Mouse (Mus musculus): ENCODE measurements around the gene Adamts14. TPM values are rescaled to one million over a fixed set of nuclear protein-coding genes. Genes with fewer than 3 reads are reported as not detected.

The Adamts14 gene
- polyA plus RNA-seq, 1 experiment from 2014 or later: 0.31 TPM

DNA sequence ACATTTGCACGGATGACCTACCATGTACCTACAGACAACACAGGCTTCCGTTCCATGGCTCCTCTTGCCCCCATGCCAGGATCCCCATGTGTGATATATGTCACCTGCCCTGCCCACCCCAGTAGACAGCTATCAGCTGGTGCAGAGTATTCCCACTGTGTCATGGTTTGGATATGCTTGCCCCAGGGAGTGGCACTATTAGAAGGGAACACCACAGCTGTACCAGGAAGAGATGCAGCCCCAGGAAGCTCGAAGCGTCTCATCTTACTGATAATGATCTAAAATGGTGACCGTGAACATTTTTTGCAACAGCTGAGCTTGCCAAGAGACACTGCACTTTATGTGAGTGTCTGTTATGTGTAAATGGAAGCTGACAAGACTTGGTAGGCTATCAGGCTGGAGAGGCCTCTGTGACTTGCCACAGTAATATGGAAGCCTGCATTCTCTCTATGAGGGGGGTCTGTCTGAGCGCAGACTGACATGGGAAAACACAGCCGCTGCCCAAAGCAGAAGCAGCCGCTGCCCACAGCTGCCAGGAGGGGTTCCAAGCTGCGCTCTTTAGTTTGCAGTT lies 65.0 kb downstream of the Adamts14 start:
- DNase-seq (ENCODE audit: low spot score, missing footprints): no peak
- WGBS: 89% methylated on average over 9 of the region's 9 CpGs

DNA sequence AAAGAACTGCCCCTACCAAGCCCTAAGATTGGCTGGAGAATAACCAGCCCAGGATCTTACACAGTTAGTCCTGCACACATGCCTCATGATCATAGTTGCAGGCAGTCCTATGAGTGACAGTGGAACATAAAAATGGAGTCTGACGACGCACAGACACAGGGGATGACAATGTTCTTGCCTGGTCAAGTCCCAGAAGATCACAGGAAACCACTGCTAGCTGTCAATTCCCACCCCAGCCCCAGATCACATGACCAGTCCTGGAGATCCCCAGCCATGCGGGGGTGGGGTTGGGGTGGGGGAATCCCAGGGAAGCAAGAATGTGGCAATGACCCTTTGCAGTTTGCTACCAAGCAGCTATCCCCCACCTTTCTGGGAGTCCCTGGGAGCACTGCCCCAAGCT lies 69.3 kb downstream of the Adamts14 start:
- no peaks in the 10 kb centered on the region for H3K9me3 ChIP-seq (ENCODE audit: control insufficient read depth, low read length)
- H3K4me2 ChIP-seq: no peak overlapping the region
- H3K4me3 ChIP-seq (ENCODE audit: low read depth, low read length): no peak overlapping the region
- peaks cover 10% of the 10 kb centered on the region for H3K4me1 ChIP-seq (ENCODE audit: control insufficient read depth, insufficient read depth, low read length)
- H3K27ac ChIP-seq (ENCODE audit: low read depth, low read length): no peak overlapping the region
- 77% methylated on average over 3 of the region's 3 CpGs for WGBS
- H3K27me3 ChIP-seq (ENCODE audit: control insufficient read depth, insufficient read depth, low read length): no peaks in the 10 kb centered on the region; the same call in none of the 2 replicates
- H3K9ac ChIP-seq (ENCODE audit: low read length): no peak overlapping the region
- H3K36me3 ChIP-seq (ENCODE audit: control insufficient read depth, insufficient read depth, low read length): no peaks in the 10 kb centered on the region
- ATAC-seq (ENCODE audit: low FRiP score) (no peak), DNase-seq (ENCODE audit: low spot score, missing footprints) (no peak)

More for the DNA sequence above, 65.0 kb downstream of the Adamts14 start:
- H3K4me2 ChIP-seq: no peak overlapping the region
- no peak overlapping the region for H3K9ac ChIP-seq (ENCODE audit: low read length)
- H3K4me1 ChIP-seq (ENCODE audit: control insufficient read depth, insufficient read depth, low read length): no peaks in the 10 kb centered on the region
- ATAC-seq (ENCODE audit: low FRiP score): no peak
- H3K27ac ChIP-seq (ENCODE audit: low read depth, low read length): no peak overlapping the region
- peaks cover under 1% of the 10 kb centered on the region; the same call in 1 of the 2 replicates for H3K27me3 ChIP-seq (ENCODE audit: control insufficient read depth, insufficient read depth, low read length)
- no peak overlapping the region for H3K4me3 ChIP-seq (ENCODE audit: low read depth, low read length)
- no peaks in the 10 kb centered on the region for H3K9me3 ChIP-seq (ENCODE audit: control insufficient read depth, low read length)
- H3K36me3 ChIP-seq (ENCODE audit: control insufficient read depth, insufficient read depth, low read length): no peaks in the 10 kb centered on the region

DNA sequence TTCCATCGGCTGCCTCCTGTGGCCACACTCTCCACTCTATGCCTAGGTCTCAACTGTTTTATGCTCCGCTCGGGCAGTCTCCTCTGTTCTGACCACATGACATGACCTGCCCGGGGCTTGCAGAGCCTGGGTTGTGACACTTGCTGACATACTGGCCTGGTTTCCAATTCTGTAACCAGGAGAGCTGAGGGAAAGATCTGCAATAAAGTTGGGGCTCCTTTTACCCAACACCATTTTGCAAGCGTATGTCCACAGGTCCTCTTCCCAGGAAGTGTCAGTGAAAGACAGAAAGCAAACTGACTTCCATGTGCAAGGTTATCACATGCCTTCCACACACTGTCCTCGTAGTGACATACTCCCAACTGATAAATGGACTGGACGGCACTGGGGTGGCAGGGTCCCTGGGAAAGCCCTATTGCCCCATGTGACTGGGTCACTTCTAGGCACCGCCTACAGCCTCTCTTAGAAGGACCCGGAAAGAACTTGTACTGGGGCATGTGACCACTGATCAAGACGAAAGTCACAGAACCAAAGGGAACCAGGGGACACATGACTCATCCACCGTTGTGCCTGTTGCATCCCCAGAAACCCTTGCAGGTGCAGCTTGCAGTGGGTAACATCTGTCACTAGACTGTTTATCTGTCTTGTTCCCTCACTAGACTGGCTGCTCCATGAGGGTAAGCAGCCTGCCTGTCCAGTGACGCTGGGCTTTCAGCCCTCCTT lies 71.5 kb downstream of the Adamts14 start:
- no peak overlapping the region for H3K4me2 ChIP-seq
- H3K9me3 ChIP-seq (ENCODE audit: control insufficient read depth, low read length): no peaks in the 10 kb centered on the region
- peaks cover 10% of the 10 kb centered on the region for H3K4me1 ChIP-seq (ENCODE audit: control insufficient read depth, insufficient read depth, low read length)
- DNase-seq (ENCODE audit: low spot score, missing footprints) (no peak), ATAC-seq (ENCODE audit: low FRiP score) (no peak)
- WGBS: 83% methylated on average over 12 of the region's 12 CpGs
- no peak overlapping the region for H3K27ac ChIP-seq (ENCODE audit: low read depth, low read length)
- H3K4me3 ChIP-seq (ENCODE audit: low read depth, low read length): no peak overlapping the region
- H3K9ac ChIP-seq (ENCODE audit: low read length): no peak overlapping the region
- H3K27me3 ChIP-seq (ENCODE audit: control insufficient read depth, insufficient read depth, low read length): no peaks in the 10 kb centered on the region; the same call in none of the 2 replicates
- H3K36me3 ChIP-seq (ENCODE audit: control insufficient read depth, insufficient read depth, low read length): no peaks in the 10 kb centered on the region

DNA sequence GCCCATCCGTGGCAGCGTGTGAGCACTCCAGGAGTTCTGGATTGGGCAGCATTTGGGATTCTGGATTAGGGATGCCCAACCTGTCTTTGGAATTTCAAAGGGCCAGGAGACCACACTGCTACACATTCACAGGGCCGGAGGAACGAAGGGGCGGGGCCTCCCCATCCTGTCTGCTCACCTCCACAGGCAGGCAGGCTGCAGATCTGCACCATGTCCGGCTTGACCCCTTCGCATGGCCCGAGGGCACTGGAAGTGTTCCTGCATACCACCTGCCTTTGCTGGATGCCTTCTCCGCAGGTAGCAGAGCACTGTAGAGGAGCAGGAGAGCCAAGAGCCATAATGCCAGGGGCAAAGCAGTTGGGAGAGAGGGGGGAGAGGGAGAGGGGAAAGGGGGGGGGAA lies 72.2 kb downstream of the Adamts14 start:
- no peak overlapping the region for H3K9ac ChIP-seq (ENCODE audit: low read length)
- 42% methylated on average over 9 of the region's 9 CpGs for WGBS

DNA sequence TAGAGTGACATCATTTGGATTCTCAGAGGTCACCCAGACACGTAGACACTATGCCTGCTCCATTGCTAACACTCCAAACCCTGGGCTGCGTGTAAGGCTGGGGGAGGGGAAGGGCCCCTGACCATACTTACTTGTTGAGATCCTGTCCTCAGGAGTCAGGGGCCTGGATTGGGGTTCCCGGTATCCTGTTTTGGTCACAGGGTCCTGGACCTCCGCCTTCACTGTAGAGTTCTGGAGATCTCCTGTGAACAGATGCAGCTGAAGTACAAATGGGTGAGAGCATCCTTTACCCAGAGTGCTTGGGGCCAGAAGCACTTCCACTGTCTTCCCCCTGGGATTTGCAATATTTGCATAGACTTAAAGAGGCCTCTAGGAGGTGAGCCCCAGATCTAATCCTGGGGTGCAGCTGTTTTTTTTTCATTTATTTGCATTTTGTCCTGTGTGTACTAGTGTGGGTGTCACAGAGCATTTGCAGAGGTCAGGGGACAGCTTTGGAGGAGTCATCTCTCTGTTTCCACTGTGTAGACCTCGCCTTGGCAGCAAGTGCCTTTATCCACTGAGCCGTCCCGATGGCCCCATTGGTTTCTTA lies 72.9 kb downstream of the Adamts14 start:
- Histone ChIP-seq H3K4me1 (ENCODE audit: control insufficient read depth, insufficient read depth, low read length) (peaks cover 10% of the 10 kb centered on the region), H3K27ac (ENCODE audit: low read depth, low read length) (no peak overlapping the region), H3K27me3 (ENCODE audit: control insufficient read depth, insufficient read depth, low read length) (no peaks in the 10 kb centered on the region; the same call in none of the 2 replicates), H3K9ac (ENCODE audit: low read length) (no peak overlapping the region), H3K9me3 (ENCODE audit: control insufficient read depth, low read length) (no peaks in the 10 kb centered on the region), H3K4me3 (ENCODE audit: low read depth, low read length) (no peak overlapping the region), H3K36me3 (ENCODE audit: control insufficient read depth, insufficient read depth, low read length) (no peaks in the 10 kb centered on the region), H3K4me2 (no peak overlapping the region)
- ATAC-seq (ENCODE audit: low FRiP score) (peak; percentile 42; the same call in 1 of the 2 replicates), DNase-seq (ENCODE audit: low spot score, missing footprints) (no peak)
- WGBS: 44% methylated on average over 7 of the region's 7 CpGs

More for the DNA sequence above, 72.2 kb downstream of the Adamts14 start:
- Histone ChIP-seq H3K36me3 (ENCODE audit: control insufficient read depth, insufficient read depth, low read length) (no peaks in the 10 kb centered on the region), H3K4me3 (ENCODE audit: low read depth, low read length) (no peak overlapping the region), H3K27me3 (ENCODE audit: control insufficient read depth, insufficient read depth, low read length) (no peaks in the 10 kb centered on the region; the same call in none of the 2 replicates), H3K4me2 (no peak overlapping the region), H3K9me3 (ENCODE audit: control insufficient read depth, low read length) (no peaks in the 10 kb centered on the region), H3K4me1 (ENCODE audit: control insufficient read depth, insufficient read depth, low read length) (peaks cover 10% of the 10 kb centered on the region), H3K27ac (ENCODE audit: low read depth, low read length) (no peak overlapping the region)
- no peak for ATAC-seq (ENCODE audit: low FRiP score)
- no peak for DNase-seq (ENCODE audit: low spot score, missing footprints)

DNA sequence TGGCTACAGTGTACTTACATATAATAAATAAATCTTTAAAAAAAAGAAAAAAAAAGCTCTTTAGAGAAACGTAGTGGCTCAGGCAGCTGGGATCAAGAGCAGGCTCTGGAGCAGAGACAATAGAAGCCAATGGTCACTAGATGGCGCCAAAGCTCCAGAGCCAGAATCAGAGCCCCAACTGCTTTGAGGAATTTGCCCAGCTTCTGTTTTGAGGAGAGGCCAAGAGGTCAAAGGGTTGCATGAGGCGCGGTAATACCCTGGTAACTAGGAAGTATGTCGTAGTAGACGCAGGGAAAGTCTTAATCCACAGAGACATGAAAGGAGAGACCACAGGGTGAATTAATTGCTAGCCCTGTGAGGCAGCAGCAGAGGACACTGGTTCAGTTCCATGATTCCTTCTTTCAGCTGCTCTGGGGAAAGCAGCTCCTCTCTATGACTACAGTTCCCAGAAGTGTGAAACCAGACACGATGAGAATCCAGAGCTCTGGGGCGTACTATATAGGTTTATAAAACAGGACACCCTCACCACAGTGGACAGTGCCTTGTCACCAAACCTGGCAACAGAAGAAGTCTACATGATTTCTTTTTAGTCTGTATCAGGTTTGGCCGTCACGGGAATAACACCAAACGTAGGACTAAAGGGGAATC lies 73.5 kb downstream of the Adamts14 start:
- Histone ChIP-seq H3K4me1 (ENCODE audit: control insufficient read depth, insufficient read depth, low read length) (peaks cover 10% of the 10 kb centered on the region), H3K4me3 (ENCODE audit: low read depth, low read length) (no peak overlapping the region), H3K27ac (ENCODE audit: low read depth, low read length) (no peak overlapping the region), H3K9ac (ENCODE audit: low read length) (no peak overlapping the region), H3K4me2 (no peak overlapping the region), H3K27me3 (ENCODE audit: control insufficient read depth, insufficient read depth, low read length) (no peaks in the 10 kb centered on the region; the same call in none of the 2 replicates), H3K9me3 (ENCODE audit: control insufficient read depth, low read length) (no peaks in the 10 kb centered on the region), H3K36me3 (ENCODE audit: control insufficient read depth, insufficient read depth, low read length) (no peaks in the 10 kb centered on the region)
- ATAC-seq (ENCODE audit: low FRiP score) (peak; percentile 68), DNase-seq (ENCODE audit: low spot score, missing footprints) (peak; percentile 98)
- WGBS: 18% methylated on average over 11 of the region's 11 CpGs

DNA sequence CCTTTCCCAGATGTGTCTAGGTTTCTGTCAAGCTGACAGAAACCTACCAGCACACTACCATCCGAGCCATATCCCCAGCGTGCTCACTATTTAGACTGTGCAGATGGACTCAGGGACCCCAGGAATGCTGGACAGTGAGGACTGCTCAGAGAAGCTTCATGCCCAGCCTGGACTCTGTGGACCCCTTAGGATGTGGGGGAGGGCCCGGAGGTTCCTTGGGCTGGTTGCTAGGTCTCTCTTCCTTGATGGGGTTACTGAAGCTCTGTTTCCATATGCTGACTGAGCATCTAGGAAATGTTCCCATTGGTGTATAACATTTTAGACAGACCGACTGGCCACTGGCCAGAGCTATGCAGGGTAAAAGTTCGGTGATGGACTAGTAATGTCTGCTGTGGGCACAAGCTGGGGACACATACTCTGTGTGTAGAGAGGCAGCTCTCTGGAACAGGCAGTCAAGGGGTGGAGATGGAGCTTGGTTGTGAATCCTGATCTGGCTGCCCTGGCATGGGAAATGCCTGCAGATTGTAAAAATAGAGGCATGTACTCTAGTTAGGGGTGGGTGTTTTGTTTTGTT lies 77.4 kb downstream of the Adamts14 start:
- no peak overlapping the region for H3K4me3 ChIP-seq (ENCODE audit: low read depth, low read length)
- no peak overlapping the region for H3K9ac ChIP-seq (ENCODE audit: low read length)
- 93% methylated on average over 5 of the region's 5 CpGs for WGBS
- no peak for ATAC-seq (ENCODE audit: low FRiP score)
- H3K27me3 ChIP-seq (ENCODE audit: control insufficient read depth, insufficient read depth, low read length): no peaks in the 10 kb centered on the region; the same call in none of the 2 replicates
- no peaks in the 10 kb centered on the region for H3K9me3 ChIP-seq (ENCODE audit: control insufficient read depth, low read length)
- H3K4me2 ChIP-seq: no peak overlapping the region
- DNase-seq (ENCODE audit: low spot score, missing footprints): no peak
- no peak overlapping the region for H3K27ac ChIP-seq (ENCODE audit: low read depth, low read length)
- H3K4me1 ChIP-seq (ENCODE audit: control insufficient read depth, insufficient read depth, low read length): peaks cover 10% of the 10 kb centered on the region
- H3K36me3 ChIP-seq (ENCODE audit: control insufficient read depth, insufficient read depth, low read length): no peaks in the 10 kb centered on the region

DNA sequence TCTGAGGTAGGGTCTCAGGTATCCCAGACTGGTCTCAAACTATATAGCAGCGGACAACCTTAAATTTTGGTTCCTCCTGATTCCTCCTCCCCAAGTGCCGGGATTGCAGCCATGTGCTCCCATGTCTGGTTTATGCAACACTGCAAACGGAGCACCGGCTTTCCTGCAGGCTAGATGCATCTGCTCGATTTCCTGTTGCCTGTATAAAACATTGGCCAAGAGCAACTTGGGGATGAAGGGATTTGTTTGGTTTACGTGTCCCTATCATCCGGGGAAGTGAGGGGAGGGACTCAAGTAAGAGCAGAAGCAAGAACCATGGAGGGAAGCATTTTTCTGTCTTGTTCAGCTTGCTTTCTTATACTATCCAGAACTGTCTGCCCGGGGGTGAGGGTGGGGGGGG lies 78.0 kb downstream of the Adamts14 start:
- Histone ChIP-seq H3K4me2 (no peak overlapping the region), H3K27ac (ENCODE audit: low read depth, low read length) (no peak overlapping the region), H3K4me1 (ENCODE audit: control insufficient read depth, insufficient read depth, low read length) (peaks cover 7% of the 10 kb centered on the region), H3K36me3 (ENCODE audit: control insufficient read depth, insufficient read depth, low read length) (no peaks in the 10 kb centered on the region), H3K9me3 (ENCODE audit: control insufficient read depth, low read length) (no peaks in the 10 kb centered on the region), H3K4me3 (ENCODE audit: low read depth, low read length) (no peak overlapping the region), H3K27me3 (ENCODE audit: control insufficient read depth, insufficient read depth, low read length) (no peaks in the 10 kb centered on the region; the same call in 1 of the 2 replicates), H3K9ac (ENCODE audit: low read length) (no peak overlapping the region)
- no peak for ATAC-seq (ENCODE audit: low FRiP score)
- DNase-seq (ENCODE audit: low spot score, missing footprints): no peak
- 88% methylated on average over 8 of the region's 8 CpGs for WGBS
